Mouse (Mus musculus) brain, embryonic 14.5 days (tissue): ENCODE results near the gene Fam3b.

Source experiments
- CTCF ChIP-seq: fragments of 200-500 bp; IDR thresholded peaks from 2 replicates; pipeline ENCODE4 v1.5.1; 2012; ENCODE audit warnings: inconsistent platforms, mild to moderate bottlenecking, moderate library complexity, borderline replicate concordance; ENCODE audit not compliant: insufficient read depth, insufficient read length; ENCODE audit errors: extremely low read depth
- POLR2A ChIP-seq: fragments of 200-500 bp; IDR thresholded peaks from 2 replicates; pipeline ENCODE4 v1.6.1; 2012; ENCODE audit warnings: mild to moderate bottlenecking, inconsistent platforms, borderline replicate concordance; ENCODE audit not compliant: poor library complexity, insufficient read depth, insufficient read length, severe bottlenecking; ENCODE audit errors: extremely low read depth

GRCm38 (mm10) chr16:97529241-97529640, 14.6 kb upstream of the Fam3b start:
- no peak for TF ChIP-seq POLR2A
- TF ChIP-seq CTCF = no peak
